Mouse (Mus musculus) liver, embryonic 14.5 days (tissue): ENCODE measurements at regions not wholly inside any gene's neighbourhood (a gene's known extent, or its start where the extent isn't known, plus 50 kb on each side); places are given as distances from the start of the nearest gene placed in this dataset.

Experiments
- ATAC-seq: fragments of 200-750 bp; cut with Nextera tagmentation; 2 replicates; pipeline ENCODE4 v1.8.0; 2017; ENCODE audit warnings: moderate number of reproducible peaks, mild to moderate bottlenecking, moderate library complexity; ENCODE audit not compliant: insufficient read depth
- DNase-seq, 3 experiments: peaks; one replicate each; pipeline ENCODE4 v3.0.0-alpha.2; 2012 to 2013; ENCODE audit warnings: low read depth in 3 of 3, low spot score in 3 of 3
- H3K27ac ChIP-seq: fragments of 300-500 bp; sonication (generic); 2 replicates; pipeline ENCODE4 v1.5.1; 2014; ENCODE audit warnings: moderate library complexity, mild to moderate bottlenecking, control low read depth, inconsistent platforms
- H3K27me3 ChIP-seq: fragments of 300-500 bp; sonication (generic); 2 replicates; pipeline ENCODE4 v1.6.1; 2014; ENCODE audit warnings: mild to moderate bottlenecking, low read length, moderate library complexity; ENCODE audit not compliant: control insufficient read depth, insufficient read depth
- H3K36me3 ChIP-seq: fragments of 300-500 bp; sonication (generic); replicated peaks from 2 replicates; pipeline ENCODE4 v1.6.1; 2014; ENCODE audit warnings: low read depth; ENCODE audit not compliant: control insufficient read depth, insufficient read depth
- H3K4me1 ChIP-seq, 2 experiments: fragments of 200-500 bp in 1 of 2; fragments of 300-500 bp in 1 of 2; sonication (generic) in 1 of 2; replicated peaks; 2 replicates each; pipeline ENCODE4 v1.6.1; 2012 to 2014; ENCODE audit warnings: antibody characterized with exemption in 1 of 2, inconsistent platforms in 1 of 2, low read length in 1 of 2; ENCODE audit not compliant: control insufficient read depth in 2 of 2, insufficient read depth in 2 of 2
- H3K4me2 ChIP-seq: fragments of 300-500 bp; sonication (generic); 2 replicates; pipeline ENCODE4 v1.6.1; 2014; ENCODE audit warnings: low read depth, mild to moderate bottlenecking, control low read depth, moderate library complexity
- H3K4me3 ChIP-seq, 2 experiments: fragments of 200-500 bp in 1 of 2; fragments of 300-500 bp in 1 of 2; sonication (generic) in 1 of 2; 2 replicates each; pipeline ENCODE4 v1.5.1; 2012 to 2014; ENCODE audit warnings: low read depth in 2 of 2, low read length in 2 of 2, mild to moderate bottlenecking in 2 of 2, control low read depth in 1 of 2, inconsistent platforms in 1 of 2, moderate library complexity in 1 of 2; ENCODE audit not compliant: insufficient read depth in 1 of 2
- H3K9ac ChIP-seq: fragments of 300-500 bp; sonication (generic); replicated peaks from 2 replicates; pipeline ENCODE4 v1.6.1; 2014; ENCODE audit warnings: mild to moderate bottlenecking, control low read depth, moderate library complexity
- H3K9me3 ChIP-seq: fragments of 300-500 bp; sonication (generic); 2 replicates; pipeline ENCODE4 v1.6.1; 2016; ENCODE audit warnings: low read length, mixed read lengths; ENCODE audit not compliant: control insufficient read depth
- CTCF ChIP-seq: IDR thresholded peaks from 2 replicates; pipeline ENCODE4 v1.5.1; 2016; ENCODE audit warnings: antibody characterized with exemption, low read depth, control low read depth
- EP300 ChIP-seq: IDR thresholded peaks from 2 replicates; pipeline ENCODE4 v1.6.1; 2016; ENCODE audit warnings: antibody characterized with exemption, low read depth
- WGBS: fragments of 180-500 bp; shearing (Covaris S2); extraction: QIAGEN DNeasy Blood & Tissue Kit; methylation state at CpG from one replicate; pipeline ENCODE4 v1.1.7; 2014; ENCODE audit not compliant: insufficient replicate concordance; 5-methylcytosine and 5-hydroxymethylcytosine counted together

GRCm38 (mm10) chr1:88763725-88764364 is 61.8 kb upstream of the Arl4c start:
- no peak overlapping the region for H3K9ac ChIP-seq
- no peaks in the 10 kb centered on the region for H3K36me3 ChIP-seq
- ATAC-seq (no peak), DNase-seq (no peak)
- WGBS: 43% methylated on average over 6 of the region's 6 CpGs
- no peak overlapping the region for H3K4me3 ChIP-seq
- no peaks in the 10 kb centered on the region for H3K4me1 ChIP-seq
- no peak for TF ChIP-seq EP300
- no peak for TF ChIP-seq CTCF
- H3K4me2 ChIP-seq: no peak overlapping the region
- no peaks in the 10 kb centered on the region for H3K9me3 ChIP-seq
- no peak overlapping the region for H3K27ac ChIP-seq
- H3K27me3 ChIP-seq: no peaks in the 10 kb centered on the region

GRCm38 (mm10) chr1:88764478-88764877 is 62.5 kb upstream of the Arl4c start:
- ATAC-seq: no peak
- DNase-seq: no peak
- WGBS: 65% methylated on average over 1 of the region's 1 CpGs

GRCm38 (mm10) chr1:88777009-88777408 is 75.0 kb upstream of the Arl4c start:
- no peak overlapping the region for H3K9ac ChIP-seq
- peak; percentile 65 for TF ChIP-seq CTCF
- no peak for TF ChIP-seq EP300
- no peak overlapping the region for H3K4me3 ChIP-seq
- no peaks in the 10 kb centered on the region for H3K27me3 ChIP-seq
- ATAC-seq (no peak), DNase-seq (no peak)
- H3K36me3 ChIP-seq: no peaks in the 10 kb centered on the region
- no peak overlapping the region for H3K4me2 ChIP-seq
- H3K27ac ChIP-seq: no peak overlapping the region
- H3K4me1 ChIP-seq: no peaks in the 10 kb centered on the region
- WGBS: 66% methylated on average over 5 of the region's 5 CpGs
- H3K9me3 ChIP-seq: no peaks in the 10 kb centered on the region

More at GRCm38 (mm10) chr1:88764478-88764877, 62.5 kb upstream of the Arl4c start:
- H3K4me1 ChIP-seq: no peaks in the 10 kb centered on the region
- no peak overlapping the region for H3K9ac ChIP-seq
- no peaks in the 10 kb centered on the region for H3K27me3 ChIP-seq
- TF ChIP-seq EP300 (no peak), CTCF (no peak)
- no peak overlapping the region for H3K27ac ChIP-seq
- no peaks in the 10 kb centered on the region for H3K9me3 ChIP-seq
- no peak overlapping the region for H3K4me3 ChIP-seq
- H3K4me2 ChIP-seq: no peak overlapping the region
- no peaks in the 10 kb centered on the region for H3K36me3 ChIP-seq

GRCm38 (mm10) chr1:88780262-88780661 is 78.2 kb upstream of the Arl4c start:
- 65% methylated on average over 4 of the region's 4 CpGs for WGBS
- ATAC-seq (no peak), DNase-seq (no peak)
- H3K9ac ChIP-seq: no peak overlapping the region
- H3K4me3 ChIP-seq: no peak overlapping the region
- H3K36me3 ChIP-seq: no peaks in the 10 kb centered on the region
- H3K4me1 ChIP-seq: no peaks in the 10 kb centered on the region
- H3K9me3 ChIP-seq: no peaks in the 10 kb centered on the region
- H3K27ac ChIP-seq: no peak overlapping the region
- no peak overlapping the region for H3K4me2 ChIP-seq
- H3K27me3 ChIP-seq: no peaks in the 10 kb centered on the region
- no peak for TF ChIP-seq EP300
- TF ChIP-seq CTCF: no peak

GRCm38 (mm10) chr1:88783083-88783482 is 81.1 kb upstream of the Arl4c start:
- H3K27ac ChIP-seq: no peak overlapping the region
- DNase-seq: no peak
- no peak for ATAC-seq
- H3K9ac ChIP-seq: no peak overlapping the region
- no peak overlapping the region for H3K4me3 ChIP-seq
- WGBS: 68% methylated on average over 4 of the region's 4 CpGs
- no peaks in the 10 kb centered on the region for H3K27me3 ChIP-seq
- no peaks in the 10 kb centered on the region for H3K36me3 ChIP-seq
- H3K4me1 ChIP-seq: no peaks in the 10 kb centered on the region
- no peaks in the 10 kb centered on the region for H3K9me3 ChIP-seq
- H3K4me2 ChIP-seq: no peak overlapping the region
- TF ChIP-seq CTCF (no peak), EP300 (no peak)
